Comparison of ENCODE assay signal across 8 mouse cellular contexts in genomic region chr13:45964331-45964852, GRCm38 (mm10). TPM values are rescaled to one million over a fixed set of nuclear protein-coding genes. Genes with fewer than 3 reads are reported as not detected.
A peak's percentile ranks its signal among the peaks of the same experiment; 100 is the strongest.
DNase-seq lines count a peak whose midpoint lies in the region; ATAC-seq and TF ChIP-seq lines count a peak whose summit lies in the region.

No protein-coding gene starts in this region.

- peaks cover 0 to 1% of the 10 kb centered on the region in 2 experiments; a peak in 1 of 4 replicates for H3K27me3 ChIP-seq in MEL (ENCODE audit: control insufficient read depth in 1 of 2, insufficient read depth in 2 of 2, low read length in 2 of 2)
- no peaks in the 10 kb centered on the region for H3K27me3 ChIP-seq in forebrain, embryonic 14.5 days (replicated peaks; ENCODE audit: control insufficient read depth, insufficient read depth, low read length)
- peaks cover 3% of the 10 kb centered on the region; the same call in 1 of the 2 replicates for H3K27me3 ChIP-seq in hindbrain, embryonic 13.5 days
- peaks cover 24% of the 10 kb centered on the region for H3K27me3 ChIP-seq in limb, embryonic 10.5 days (ENCODE audit: low read depth, poor library complexity, severe bottlenecking)
- H3K27me3 ChIP-seq in midbrain, embryonic 11.5 days (ENCODE audit: control insufficient read depth, insufficient read depth, low read length) = peaks cover 13% of the 10 kb centered on the region
- peaks cover 6% of the 10 kb centered on the region; the same call in 1 of the 2 replicates for H3K27me3 ChIP-seq in spleen, adult 2 months (ENCODE audit: control insufficient read depth, insufficient read depth, low read length)

- no peak for TF ChIP-seq CTCF in MEL (IDR thresholded peaks at IDR 0.05 in 2 of 3, conservative IDR thresholded peaks at IDR 0.05 in 1 of 3; ENCODE audit: control insufficient read depth in 1 of 3, insufficient read depth in 1 of 3, low read depth in 2 of 3, low read length in 3 of 3, poor library complexity in 1 of 3, severe bottlenecking in 1 of 3)
- TF ChIP-seq CTCF in spleen, adult 2 months (IDR thresholded peaks at IDR 0.05; ENCODE audit: extremely low read depth, insufficient read depth, insufficient read length, insufficient replicate concordance) = no peak

- no peak for DNase-seq in MEL (ENCODE audit: low read depth, low spot score)
- peak; percentile 65 to 66 for DNase-seq in adrenal gland, postnatal 36 days
- peak; percentile 74 for DNase-seq in forebrain, embryonic 14.5 days (ENCODE audit: low spot score)
- DNase-seq in limb, embryonic 10.5 days (ENCODE audit: low spot score) = peak; percentile 78
- peak; percentile 97 for DNase-seq in midbrain, embryonic 11.5 days (ENCODE audit: low spot score, missing footprints)
- DNase-seq in spleen, adult 2 months (ENCODE audit: low read depth in 1 of 2, low spot score in 2 of 2) = peak in 1 of 2 experiments; percentile 18

- TF ChIP-seq EP300 in MEL (IDR thresholded peaks at IDR 0.05; ENCODE audit: low read depth in 1 of 2, low read length in 2 of 2) = no peak

- under 1% methylated on average over 31 of the region's 39 CpGs for WGBS in forebrain, embryonic 14.5 days
- under 1% methylated on average over 18 of the region's 39 CpGs for WGBS in hindbrain, embryonic 13.5 days
- 0% methylated on average over 33 of the region's 39 CpGs for WGBS in limb, embryonic 10.5 days
- 1% methylated on average over 30 of the region's 39 CpGs for WGBS in midbrain, embryonic 11.5 days
- WGBS in spleen, adult 2 months = under 1% methylated on average over 29 of the region's 39 CpGs

- H3K27ac ChIP-seq in MEL (ENCODE audit: control insufficient read depth, low read depth, low read length) = peak overlapping the region; percentile 30
- peak overlapping the region; percentile 98 for H3K27ac ChIP-seq in forebrain, embryonic 14.5 days (ENCODE audit: low read depth, low read length)
- H3K27ac ChIP-seq in hindbrain, embryonic 13.5 days = peak overlapping the region; percentile 98
- peak overlapping the region; percentile 90 for H3K27ac ChIP-seq in limb, embryonic 10.5 days
- H3K27ac ChIP-seq in midbrain, embryonic 11.5 days (ENCODE audit: low read depth, low read length) = peak overlapping the region; percentile 90
- H3K27ac ChIP-seq in spleen, adult 2 months (ENCODE audit: insufficient read depth, low read length) = peak overlapping the region; percentile 85

- peaks cover 2% of the 10 kb centered on the region; the same call in 1 of the 2 replicates for H3K79me2 ChIP-seq in MEL (ENCODE audit: control insufficient read depth, insufficient read depth, low read length, poor library complexity)

- H3K4me1 ChIP-seq in MEL (ENCODE audit: control insufficient read depth in 1 of 2, insufficient read depth in 2 of 2, low read length in 2 of 2) = peaks cover 0 to 2% of the 10 kb centered on the region in 2 experiments; a peak in 3 of 4 replicates
- H3K4me1 ChIP-seq in forebrain, embryonic 14.5 days (ENCODE audit: control insufficient read depth, insufficient read depth, low read length) = peaks cover 36% of the 10 kb centered on the region
- peaks cover 47% of the 10 kb centered on the region for H3K4me1 ChIP-seq in hindbrain, embryonic 13.5 days (replicated peaks)
- peaks cover 50% of the 10 kb centered on the region for H3K4me1 ChIP-seq in limb, embryonic 10.5 days
- H3K4me1 ChIP-seq in midbrain, embryonic 11.5 days (ENCODE audit: control insufficient read depth, insufficient read depth, low read length) = peaks cover 41% of the 10 kb centered on the region
- peaks cover 8% of the 10 kb centered on the region; the same call in 1 of the 2 replicates for H3K4me1 ChIP-seq in spleen, adult 2 months (ENCODE audit: control insufficient read depth, insufficient read depth, insufficient read length)

- no peaks in the 10 kb centered on the region for H3K9me3 ChIP-seq in MEL (replicated peaks; ENCODE audit: insufficient read depth, low read length)
- no peaks in the 10 kb centered on the region for H3K9me3 ChIP-seq in forebrain, embryonic 14.5 days (replicated peaks; ENCODE audit: control insufficient read depth, low read length)
- no peaks in the 10 kb centered on the region for H3K9me3 ChIP-seq in hindbrain, embryonic 13.5 days
- no peaks in the 10 kb centered on the region for H3K9me3 ChIP-seq in limb, embryonic 10.5 days (replicated peaks)
- no peaks in the 10 kb centered on the region for H3K9me3 ChIP-seq in midbrain, embryonic 11.5 days (ENCODE audit: control insufficient read depth, low read length)

- H3K4me2 ChIP-seq in forebrain, embryonic 14.5 days (ENCODE audit: low read length) = peak overlapping the region; percentile 95
- peak overlapping the region; percentile 87 for H3K4me2 ChIP-seq in hindbrain, embryonic 13.5 days
- peak overlapping the region; percentile 92 for H3K4me2 ChIP-seq in midbrain, embryonic 11.5 days

- H3K9ac ChIP-seq in MEL (ENCODE audit: control insufficient read depth, low read depth, low read length, poor library complexity, severe bottlenecking) = peak overlapping the region; percentile 83
- peak overlapping the region; percentile 95 for H3K9ac ChIP-seq in forebrain, embryonic 14.5 days (ENCODE audit: low read length)
- H3K9ac ChIP-seq in hindbrain, embryonic 13.5 days = peak overlapping the region; percentile 97
- H3K9ac ChIP-seq in midbrain, embryonic 11.5 days (ENCODE audit: low read length) = peak overlapping the region; percentile 90

- peak; percentile 36 for ATAC-seq in forebrain, embryonic 14.5 days
- ATAC-seq in hindbrain, embryonic 13.5 days (ENCODE audit: low FRiP score) = peak; percentile 65
- peak; percentile 61 for ATAC-seq in midbrain, embryonic 11.5 days (ENCODE audit: low FRiP score)
- ATAC-seq in megakaryocyte-erythroid progenitor cell, adult 5-6 weeks (replicated peaks; ENCODE audit: low FRiP score, low TSS enrichment, poor library complexity, severe bottlenecking) = no peak

- no peaks in the 10 kb centered on the region for H3K36me3 ChIP-seq in MEL (ENCODE audit: control insufficient read depth in 1 of 2, insufficient read depth in 2 of 2, low read length in 2 of 2)
- H3K36me3 ChIP-seq in forebrain, embryonic 14.5 days (ENCODE audit: control insufficient read depth, insufficient read depth, low read length) = no peaks in the 10 kb centered on the region
- H3K36me3 ChIP-seq in hindbrain, embryonic 13.5 days = no peaks in the 10 kb centered on the region
- H3K36me3 ChIP-seq in limb, embryonic 10.5 days = no peaks in the 10 kb centered on the region
- H3K36me3 ChIP-seq in midbrain, embryonic 11.5 days (ENCODE audit: control insufficient read depth, insufficient read depth, low read length) = no peaks in the 10 kb centered on the region
- no peaks in the 10 kb centered on the region for H3K36me3 ChIP-seq in spleen, adult 2 months (ENCODE audit: control insufficient read depth, insufficient read depth, low read length)

- no peak for TF ChIP-seq POLR2A in MEL (IDR thresholded peaks at IDR 0.05; ENCODE audit: control insufficient read depth in 1 of 2, insufficient read depth in 1 of 2, low read depth in 1 of 2, low read length in 2 of 2, poor library complexity in 1 of 2)
- no peak for TF ChIP-seq POLR2A in spleen, adult 2 months (IDR thresholded peaks at IDR 0.05; ENCODE audit: low read depth, low read length)

- TF ChIP-seq RAD21 in MEL (IDR thresholded peaks at IDR 0.05; ENCODE audit: low read depth, low read length) = no peak

- peak overlapping the region; percentile 68 to 84 for H3K4me3 ChIP-seq in MEL (ENCODE audit: control insufficient read depth in 1 of 2, insufficient read depth in 1 of 2, low read depth in 2 of 2, low read length in 2 of 2)
- H3K4me3 ChIP-seq in forebrain, embryonic 14.5 days (ENCODE audit: low read depth, low read length) = peak overlapping the region; percentile 81
- peak overlapping the region; percentile 90 for H3K4me3 ChIP-seq in hindbrain, embryonic 13.5 days
- H3K4me3 ChIP-seq in limb, embryonic 10.5 days = peak overlapping the region; percentile 90
- peak overlapping the region; percentile 81 for H3K4me3 ChIP-seq in midbrain, embryonic 11.5 days (ENCODE audit: low read depth, low read length)
- peak overlapping the region; percentile 84 for H3K4me3 ChIP-seq in spleen, adult 2 months (ENCODE audit: extremely low read depth, insufficient read depth, insufficient read length)

TF ChIP-seq in MEL, 35 proteins besides CTCF, POLR2A, EP300 and RAD21:
- TF ChIP-seq SMC3 (IDR thresholded peaks at IDR 0.05; ENCODE audit: low read depth, low read length) (no peak), RCOR1 (IDR thresholded peaks at IDR 0.05; ENCODE audit: low read depth, low read length) (no peak), MAZ (IDR thresholded peaks at IDR 0.05; ENCODE audit: low read depth, low read length) (peak; percentile 0; the same call in 1 of the 2 replicates), SIN3A (IDR thresholded peaks at IDR 0.05; ENCODE audit: low read length) (0 out of 2 replicates have a peak, but pooled peaks have one; percentile 2), MYB (IDR thresholded peaks at IDR 0.05; ENCODE audit: low read depth, low read length) (no peak), TBP (IDR thresholded peaks at IDR 0.05; ENCODE audit: low read depth, low read length) (no peak), ZNF384 (IDR thresholded peaks at IDR 0.05; ENCODE audit: low read depth, low read length) (0 out of 2 replicates have a peak, but pooled peaks have one; percentile 14), NRF1 (IDR thresholded peaks at IDR 0.05; ENCODE audit: insufficient read depth, low read depth, low read length, poor library complexity, severe bottlenecking) (no peak), TCF12 (IDR thresholded peaks at IDR 0.05; ENCODE audit: low read depth, low read length) (no peak)

RNA-seq across cellular contexts. Expression of gene Atxn1, which starts 0.4 kb away (rescaled TPM):
- total RNA-seq in MEL (2012; rRNA removed) = 0.39 and 0.98 TPM in 2 replicates
- 1 to 10 TPM in 1 of 2 experiments, not detected in 1; 1.1 TPM for polyA plus RNA-seq in MEL (2012; ENCODE audit: insufficient read depth in 1 of 2, insufficient read length in 2 of 2, low read depth in 1 of 2, low replicate concordance in 2 of 2, missing spikeins in 1 of 2)
- 10 to 100 TPM; 36.1 to 52.4 TPM for total RNA-seq in adrenal gland, postnatal 36 days (2021)
- 4.3 and 6.6 TPM in 2 replicates for polyA plus RNA-seq in forebrain, embryonic 14.5 days (2014; fragmentation: Nextera tagmentation; extraction: Ambion mirVana)
- polyA plus RNA-seq in hindbrain, embryonic 13.5 days (2015; fragmentation: Nextera tagmentation; extraction: Ambion mirVana) = 7.5 and 8.1 TPM in 2 replicates
- polyA plus RNA-seq in limb, embryonic 10.5 days (2016; fragmentation: Nextera tagmentation; extraction: Ambion mirVana) = 1.0 and 1.4 TPM in 2 replicates
- polyA plus RNA-seq in midbrain, embryonic 11.5 days (2014; fragmentation: Nextera tagmentation; extraction: Ambion mirVana) = 1.4 and 1.7 TPM in 2 replicates
- polyA plus RNA-seq in spleen, adult 2 months (2012; rRNA removed) = 10.6 and 10.9 TPM in 2 replicates
- 6.3 and 28.0 TPM in 2 replicates for total RNA-seq in megakaryocyte-erythroid progenitor cell, adult 5-6 weeks (2014; fragmentation: Nextera tagmentation)
- 5.0 and 23.3 TPM in 2 replicates for total RNA-seq in megakaryocyte-erythroid progenitor cell, adult 5-6 weeks (2017)

Comparison
In these comparisons a context has a peak if more than half of its experiments do, and no peak if none do; other contexts are left out.
1. H3K27ac ChIP-seq: peak in every context shown above with its lines; median percentile 98 in forebrain, embryonic 14.5 days; 98 in hindbrain, embryonic 13.5 days; 90 in limb, embryonic 10.5 days; 90 in midbrain, embryonic 11.5 days; 85 in spleen, adult 2 months; 30 in MEL.